In the genomic region with DNA sequence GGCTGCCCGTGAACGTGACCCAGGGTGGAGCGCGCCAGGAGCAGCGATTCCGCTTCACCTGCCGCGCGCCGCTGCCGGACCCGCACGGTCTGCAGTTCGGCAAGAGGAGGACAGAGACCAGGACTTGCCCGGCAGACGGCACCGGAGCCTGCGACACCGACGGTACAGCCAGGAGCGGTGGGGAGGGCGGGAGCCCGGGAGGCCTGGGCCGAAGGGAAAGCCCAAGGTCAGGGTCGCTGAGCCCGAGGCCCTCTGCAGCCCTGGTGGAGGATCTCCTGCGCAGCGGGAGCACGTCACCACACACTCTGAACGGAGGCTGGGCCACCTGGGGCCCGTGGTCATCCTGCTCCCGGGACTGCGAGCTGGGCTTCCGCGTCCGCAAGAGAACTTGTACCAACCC, we compare ENCODE assay signal across 8 mouse cellular contexts.
DNase-seq lines count a peak whose midpoint lies in the region; ATAC-seq lines count a peak whose summit lies in the region.

No protein-coding gene starts in this region.

- no peak for ATAC-seq in embryonic facial prominence, embryonic 13.5 days (ENCODE audit: insufficient number of reproducible peaks, insufficient read depth, low FRiP score, low TSS enrichment, low read depth)
- ATAC-seq in intestine, embryonic 14.5 days (replicated peaks; ENCODE audit: low FRiP score, low TSS enrichment, low read depth): no peak
- ATAC-seq in midbrain, embryonic 14.5 days (ENCODE audit: low FRiP score, low TSS enrichment): no peak

- 6% methylated on average over 36 of the region's 36 CpGs for WGBS in embryonic facial prominence, embryonic 13.5 days
- 5% methylated on average over 36 of the region's 36 CpGs for WGBS in intestine, embryonic 14.5 days
- WGBS in midbrain, embryonic 14.5 days: 36% methylated on average over 36 of the region's 36 CpGs

- no peaks in the 10 kb centered on the region for H3K9me3 ChIP-seq in embryonic facial prominence, embryonic 13.5 days
- H3K9me3 ChIP-seq in intestine, embryonic 14.5 days (ENCODE audit: control insufficient read depth, low read length): no peaks in the 10 kb centered on the region
- no peaks in the 10 kb centered on the region for H3K9me3 ChIP-seq in midbrain, embryonic 14.5 days (ENCODE audit: control insufficient read depth, low read length)

- peaks cover 67% of the 10 kb centered on the region for H3K27me3 ChIP-seq in embryonic facial prominence, embryonic 13.5 days
- H3K27me3 ChIP-seq in intestine, embryonic 14.5 days (replicated peaks; ENCODE audit: control insufficient read depth, insufficient read depth, low read length): peaks cover 29% of the 10 kb centered on the region
- peaks cover 3% of the 10 kb centered on the region; the same call in 1 of the 2 replicates for H3K27me3 ChIP-seq in midbrain, embryonic 14.5 days (ENCODE audit: control insufficient read depth, insufficient read depth, low read length)

- H3K27ac ChIP-seq in embryonic facial prominence, embryonic 13.5 days: no peak overlapping the region
- no peak overlapping the region for H3K27ac ChIP-seq in intestine, embryonic 14.5 days (ENCODE audit: low read depth)
- H3K27ac ChIP-seq in midbrain, embryonic 14.5 days (replicated peaks; ENCODE audit: low read depth, low read length): no peak overlapping the region

- H3K4me1 ChIP-seq in embryonic facial prominence, embryonic 13.5 days: peaks cover 9% of the 10 kb centered on the region
- H3K4me1 ChIP-seq in intestine, embryonic 14.5 days (replicated peaks; ENCODE audit: control insufficient read depth, insufficient read depth, low read length): no peaks in the 10 kb centered on the region; the same call in 1 of the 2 replicates
- no peaks in the 10 kb centered on the region for H3K4me1 ChIP-seq in midbrain, embryonic 14.5 days (ENCODE audit: control insufficient read depth, insufficient read depth, low read length)

- peak; percentile 80 for DNase-seq in heart, adult 11 months
- no peak for DNase-seq in heart, adult 9 months (ENCODE audit: low spot score in 2 of 2)
- DNase-seq in intestine, embryonic 14.5 days (ENCODE audit: low spot score): peak; percentile 68
- DNase-seq in midbrain, embryonic 14.5 days: no peak
- no peak for DNase-seq in c-Kit-positive CD71-positive TER-119-positive erythroid progenitor cells, embryonic 14.5 days (ENCODE audit: low spot score)
- no peak for DNase-seq in thymus, postnatal 0 days (ENCODE audit: low spot score)
- no peak for DNase-seq in urinary bladder, postnatal 10 days (ENCODE audit: low spot score)

- peak overlapping the region; percentile 52 for H3K9ac ChIP-seq in embryonic facial prominence, embryonic 13.5 days
- H3K9ac ChIP-seq in intestine, embryonic 14.5 days (ENCODE audit: low read length): no peak overlapping the region; the same call in 1 of the 2 replicates
- no peak overlapping the region for H3K9ac ChIP-seq in midbrain, embryonic 14.5 days (replicated peaks; ENCODE audit: low read length)

- no peaks in the 10 kb centered on the region for H3K36me3 ChIP-seq in embryonic facial prominence, embryonic 13.5 days
- H3K36me3 ChIP-seq in intestine, embryonic 14.5 days (ENCODE audit: control insufficient read depth, insufficient read depth, low read length): no peaks in the 10 kb centered on the region
- peaks cover 36% of the 10 kb centered on the region for H3K36me3 ChIP-seq in midbrain, embryonic 14.5 days (ENCODE audit: control insufficient read depth, insufficient read depth, low read length)

- H3K4me3 ChIP-seq in embryonic facial prominence, embryonic 13.5 days: peak overlapping the region; percentile 41
- peak overlapping the region; percentile 33 for H3K4me3 ChIP-seq in intestine, embryonic 14.5 days (ENCODE audit: low read depth, low read length)
- H3K4me3 ChIP-seq in midbrain, embryonic 14.5 days (replicated peaks; ENCODE audit: low read depth, low read length): 0 out of 2 replicates have a peak overlapping the region, but pooled peaks have one; percentile 10

- H3K4me2 ChIP-seq in embryonic facial prominence, embryonic 13.5 days: peak overlapping the region; percentile 65
- peak overlapping the region; percentile 58 for H3K4me2 ChIP-seq in intestine, embryonic 14.5 days (ENCODE audit: low read length)
- peak overlapping the region; percentile 33 for H3K4me2 ChIP-seq in midbrain, embryonic 14.5 days (ENCODE audit: low read length)

Comparison
In these comparisons a context has a peak if more than half of its experiments do, and no peak if none do; other contexts are left out.
1. DNase-seq: peak in heart, adult 11 months (single experiment) and intestine, embryonic 14.5 days (single experiment); none in heart, adult 9 months (0 of 2), midbrain, embryonic 14.5 days (single experiment), c-Kit-positive CD71-positive TER-119-positive erythroid progenitor cells, embryonic 14.5 days (single experiment), thymus, postnatal 0 days (single experiment) and urinary bladder, postnatal 10 days (single experiment).
2. Peak in every context shown above with its lines, with median percentiles within 50 percentile points of each other: H3K4me2 ChIP-seq and H3K4me3 ChIP-seq.